In genomic region chr13:49196211-49196610, GRCm38 (mm10) we compare ENCODE assay signal across 22 mouse cellular contexts. TPM values are rescaled to one million over a fixed set of nuclear protein-coding genes. Genes with fewer than 3 reads are reported as not detected.
DNase-seq lines count a peak whose midpoint lies in the region; TF ChIP-seq lines count a peak whose summit lies in the region.
"Had no signal": no experiment of that assay in that cellular context is flagged by ENCODE, and none has a peak within 500 bp of the region (broad histone marks: within the 10 kb centered on the region; RNA-seq: fewer than 3 reads in every experiment).

No protein-coding gene starts in this region.

- no peak for TF ChIP-seq POLR2A in bone marrow macrophage, adult 2 months (IDR thresholded peaks at IDR 0.05; ENCODE audit: borderline replicate concordance, low read depth, low read length)

- H3K4me1 ChIP-seq in bone marrow macrophage, adult 2 months (ENCODE audit: control insufficient read depth, insufficient read depth, low read length) = peaks cover 91% of the 10 kb centered on the region

- no peak overlapping the region for H3K4me3 ChIP-seq in bone marrow macrophage, adult 2 months (ENCODE audit: insufficient read depth, low read length)
- no peak overlapping the region for H3K4me3 ChIP-seq in macrophage (ENCODE audit: inconsistent target)
- H3K4me3 ChIP-seq: embryonic facial prominence, embryonic 12.5 days; embryonic facial prominence, embryonic 15.5 days; heart, adult 2 months; heart, embryonic 10.5 days; heart, embryonic 13.5 days; hindbrain, embryonic 13.5 days; intestine, embryonic 15.5 days had no signal

- WGBS in macrophage (ENCODE audit: missing documents) = 39% methylated on average over 5 of the region's 5 CpGs

- TF ChIP-seq CTCF in bone marrow macrophage, adult 2 months (IDR thresholded peaks at IDR 0.05; ENCODE audit: low read depth, low read length) = no peak

- H3K79me2 ChIP-seq in macrophage (ENCODE audit: inconsistent target) = peaks cover 45% of the 10 kb centered on the region

- peak overlapping the region; percentile 75 for H3K27ac ChIP-seq in bone marrow macrophage, adult 2 months (ENCODE audit: insufficient read depth, low read depth, low read length)
- H3K27ac ChIP-seq in macrophage = peak overlapping the region; percentile 99
- H3K27ac ChIP-seq: embryonic facial prominence, embryonic 12.5 days; embryonic facial prominence, embryonic 15.5 days; heart, adult 2 months; heart, embryonic 10.5 days; heart, embryonic 13.5 days; hindbrain, embryonic 13.5 days; intestine, embryonic 15.5 days had no signal

- intact Hi-C loops in heart, postnatal 14 days (cut with DNase I) = no loop called here

- DNase-seq in heart, adult 11 months = peak; percentile 90
- no peak for DNase-seq in heart, postnatal 14 days
- DNase-seq in lung, adult 18-20 months = no peak
- no peak for DNase-seq in embryo, embryonic 10 days (ENCODE audit: low spot score)
- DNase-seq: adrenal gland, postnatal 36 days; cerebellum, adult 9-10 months; forebrain, postnatal 0 days; gastrocnemius, postnatal 10 days; gastrocnemius, postnatal 36 days; kidney, adult 11 months had no signal

- peaks cover 23% of the 10 kb centered on the region for H3K36me3 ChIP-seq in macrophage (ENCODE audit: inconsistent target)
- H3K36me3 ChIP-seq: hindbrain, embryonic 13.5 days; intestine, embryonic 15.5 days had no signal

RNA-seq across cellular contexts. Expression of gene Ninj1, which starts 8.9 kb away (rescaled TPM):
- total RNA-seq in heart, postnatal 14 days (2021) = 100 to 1,000 TPM in 1 of 2 experiments, 10 to 100 TPM in 1; 99.0 to 112 TPM
- 497 and 521 TPM in 2 replicates for polyA plus RNA-seq in bone marrow macrophage, adult 2 months (2012; ENCODE audit: insufficient read depth, insufficient read length, missing spikeins)
- 100 to 1,000 TPM in 15 of 26 experiments, 10 to 100 TPM in 11; 30.0 to 203 (median 120) TPM for total RNA-seq in macrophage (2018; cell fraction: chromatin; rRNA removed)
- 100 to 1,000 TPM; 384 to 615 (median 485) TPM for total RNA-seq in macrophage (2018; cell fraction: cytosol; rRNA removed)
- total RNA-seq in macrophage (2018; cell fraction: nucleus; rRNA removed) = 100 to 1,000 TPM in 25 of 26 experiments, 10 to 100 TPM in 1; 70.1 to 330 (median 238) TPM
- polyA plus RNA-seq in macrophage (2018) = 275 to 508 TPM (median 332 TPM) in 3 replicates

RNA-seq across cellular contexts. Expression of gene Card19, which starts 19.6 kb away (rescaled TPM):
- 100 to 1,000 TPM; 131 to 138 TPM for total RNA-seq in heart, postnatal 14 days (2021)
- polyA plus RNA-seq in bone marrow macrophage, adult 2 months (2012; ENCODE audit: insufficient read depth, insufficient read length, missing spikeins) = 261 and 268 TPM in 2 replicates
- total RNA-seq in macrophage (2018; cell fraction: chromatin; rRNA removed) = 100 to 1,000 TPM in 16 of 26 experiments, 10 to 100 TPM in 10; 39.0 to 263 (median 106) TPM
- total RNA-seq in macrophage (2018; cell fraction: cytosol; rRNA removed) = 100 to 1,000 TPM in 24 of 26 experiments, 10 to 100 TPM in 2; 89.0 to 237 (median 139) TPM
- 100 to 1,000 TPM in 13 of 26 experiments, 10 to 100 TPM in 13; 48.7 to 301 (median 97.5) TPM for total RNA-seq in macrophage (2018; cell fraction: nucleus; rRNA removed)
- polyA plus RNA-seq in macrophage (2018) = 133 to 174 TPM (median 144 TPM) in 3 replicates

RNA-seq across cellular contexts. Expression of gene Wnk2, which starts 48.4 kb away (rescaled TPM):
- total RNA-seq in heart, postnatal 14 days (2021) = 10 to 100 TPM; 40.3 to 60.0 TPM
- polyA plus RNA-seq in bone marrow macrophage, adult 2 months (2012; ENCODE audit: insufficient read depth, insufficient read length, missing spikeins) = not detected in 2 replicates
- 1 to 10 TPM in 14 of 26 experiments, under 1 TPM in 5, not detected in 7; 0.12 to 6.5 (median 3.8) TPM for total RNA-seq in macrophage (2018; cell fraction: chromatin; rRNA removed)
- total RNA-seq in macrophage (2018; cell fraction: cytosol; rRNA removed) = under 1 TPM in 16 of 26 experiments, not detected in 10; under 0.01 to 0.81 (median 0.47) TPM
- total RNA-seq in macrophage (2018; cell fraction: nucleus; rRNA removed) = 1 to 10 TPM in 11 of 26 experiments, under 1 TPM in 4, not detected in 11; 0.08 to 5.1 (median 1.9) TPM
- polyA plus RNA-seq in macrophage (2018) = not detected in 3 replicates
- total RNA-seq: hematopoietic stem cell, adult 5-6 weeks had no signal
- polyA plus RNA-seq: G1E had no signal

RNA-seq across cellular contexts. Expression of gene Susd3, which starts 52.3 kb away (rescaled TPM):
- under 1 TPM; 0.33 to 0.49 TPM for total RNA-seq in heart, postnatal 14 days (2021)
- 139 and 143 TPM in 2 replicates for polyA plus RNA-seq in bone marrow macrophage, adult 2 months (2012; ENCODE audit: insufficient read depth, insufficient read length, missing spikeins)
- total RNA-seq in macrophage (2018; cell fraction: chromatin; rRNA removed) = 10 to 100 TPM in 13 of 26 experiments, 1 to 10 TPM in 13; 1.5 to 48.4 (median 10.7) TPM
- 10 to 100 TPM; 10.5 to 38.8 (median 20.5) TPM for total RNA-seq in macrophage (2018; cell fraction: cytosol; rRNA removed)
- total RNA-seq in macrophage (2018; cell fraction: nucleus; rRNA removed) = 10 to 100 TPM in 15 of 26 experiments, 1 to 10 TPM in 11; 3.7 to 42.9 (median 10.8) TPM
- polyA plus RNA-seq in macrophage (2018) = 17.9 to 41.2 TPM (median 39.0 TPM) in 3 replicates
- polyA plus RNA-seq: Patski had no signal
